In genomic region chr3:88149510-88149974, GRCm38 (mm10) we compare ENCODE assay signal across 7 mouse cellular contexts. TPM values are rescaled to one million over a fixed set of nuclear protein-coding genes. Genes with fewer than 3 reads are reported as not detected.
DNase-seq lines count a peak whose midpoint lies in the region; ATAC-seq lines count a peak whose summit lies in the region.

No protein-coding gene starts in this region.

- 26% methylated on average over 6 of the region's 6 CpGs for WGBS in lung, embryonic 15.5 days
- WGBS in forebrain, embryonic 12.5 days, result 11% methylated on average over 6 of the region's 6 CpGs
- 25% methylated on average over 6 of the region's 6 CpGs for WGBS in limb, embryonic 15.5 days
- WGBS in stomach, embryonic 15.5 days, result 24% methylated on average over 6 of the region's 6 CpGs

- DNase-seq in lung, postnatal 14 days, result no peak
- no peak for DNase-seq in testis, postnatal 10 days (ENCODE audit: low spot score)
- DNase-seq in embryo, embryonic 11 days, result no peak

- ATAC-seq in lung, embryonic 15.5 days (ENCODE audit: borderline replicate concordance, extremely low read depth, low FRiP score, low TSS enrichment), result no peak
- ATAC-seq in forebrain, embryonic 12.5 days (ENCODE audit: low FRiP score), result no peak
- no peak for ATAC-seq in limb, embryonic 15.5 days (ENCODE audit: insufficient number of reproducible peaks, low FRiP score, low TSS enrichment, low read depth)
- no peak for ATAC-seq in stomach, embryonic 15.5 days (ENCODE audit: insufficient read depth, low FRiP score, low read depth)

- peak overlapping the region; percentile 73; the same call in 1 of the 2 replicates for H3K27ac ChIP-seq in lung, embryonic 15.5 days
- H3K27ac ChIP-seq in forebrain, embryonic 12.5 days, result peak overlapping the region; percentile 94
- H3K27ac ChIP-seq in limb, embryonic 15.5 days, result peak overlapping the region; percentile 75
- H3K27ac ChIP-seq in stomach, embryonic 15.5 days, result peak overlapping the region; percentile 78

- H3K4me2 ChIP-seq in lung, embryonic 15.5 days, result peak overlapping the region; percentile 41
- peak overlapping the region; percentile 41 for H3K4me2 ChIP-seq in forebrain, embryonic 12.5 days
- H3K4me2 ChIP-seq in limb, embryonic 15.5 days, result peak overlapping the region; percentile 27
- peak overlapping the region; percentile 41 for H3K4me2 ChIP-seq in stomach, embryonic 15.5 days

- no peak overlapping the region for H3K4me3 ChIP-seq in lung, embryonic 15.5 days
- H3K4me3 ChIP-seq in forebrain, embryonic 12.5 days (replicated peaks), result no peak overlapping the region; the same call in 1 of the 2 replicates
- no peak overlapping the region for H3K4me3 ChIP-seq in limb, embryonic 15.5 days
- 0 out of 2 replicates have a peak overlapping the region, but pooled peaks have one; percentile 4 for H3K4me3 ChIP-seq in stomach, embryonic 15.5 days (replicated peaks)

- no peaks in the 10 kb centered on the region for H3K27me3 ChIP-seq in lung, embryonic 15.5 days
- no peaks in the 10 kb centered on the region for H3K27me3 ChIP-seq in forebrain, embryonic 12.5 days
- H3K27me3 ChIP-seq in limb, embryonic 15.5 days, result no peaks in the 10 kb centered on the region
- no peaks in the 10 kb centered on the region for H3K27me3 ChIP-seq in stomach, embryonic 15.5 days (replicated peaks)

- H3K9ac ChIP-seq in lung, embryonic 15.5 days, result 0 out of 2 replicates have a peak overlapping the region, but pooled peaks have one; percentile 8
- peak overlapping the region; percentile 21; the same call in 1 of the 2 replicates for H3K9ac ChIP-seq in forebrain, embryonic 12.5 days
- 0 out of 2 replicates have a peak overlapping the region, but pooled peaks have one; percentile 4 for H3K9ac ChIP-seq in limb, embryonic 15.5 days
- peak overlapping the region; percentile 12; the same call in 1 of the 2 replicates for H3K9ac ChIP-seq in stomach, embryonic 15.5 days

- H3K36me3 ChIP-seq in lung, embryonic 15.5 days, result no peaks in the 10 kb centered on the region
- H3K36me3 ChIP-seq in forebrain, embryonic 12.5 days (replicated peaks), result no peaks in the 10 kb centered on the region
- 0 out of 2 replicates have a peak, but pooled peaks cover 3% of the 10 kb centered on the region for H3K36me3 ChIP-seq in limb, embryonic 15.5 days
- no peaks in the 10 kb centered on the region for H3K36me3 ChIP-seq in stomach, embryonic 15.5 days

- peaks cover 64% of the 10 kb centered on the region for H3K4me1 ChIP-seq in lung, embryonic 15.5 days
- H3K4me1 ChIP-seq in forebrain, embryonic 12.5 days, result peaks cover 86% of the 10 kb centered on the region
- peaks cover 68% of the 10 kb centered on the region for H3K4me1 ChIP-seq in limb, embryonic 15.5 days
- H3K4me1 ChIP-seq in stomach, embryonic 15.5 days, result peaks cover 71% of the 10 kb centered on the region

- H3K9me3 ChIP-seq in lung, embryonic 15.5 days, result no peaks in the 10 kb centered on the region
- H3K9me3 ChIP-seq in forebrain, embryonic 12.5 days, result no peaks in the 10 kb centered on the region
- H3K9me3 ChIP-seq in limb, embryonic 15.5 days, result no peaks in the 10 kb centered on the region
- H3K9me3 ChIP-seq in stomach, embryonic 15.5 days, result no peaks in the 10 kb centered on the region

RNA-seq across cellular contexts. Expression of gene Mef2d, which starts 7.4 kb away (rescaled TPM):
- 16.7 and 20.4 TPM in 2 replicates for polyA plus RNA-seq in lung, embryonic 15.5 days (2015; fragmentation: Nextera tagmentation; extraction: Ambion mirVana)
- polyA plus RNA-seq in forebrain, embryonic 12.5 days (2016; fragmentation: Nextera tagmentation; extraction: Ambion mirVana), result 17.7 and 20.3 TPM in 2 replicates
- polyA plus RNA-seq in limb, embryonic 15.5 days (2015; fragmentation: Nextera tagmentation; extraction: Ambion mirVana), result 23.3 and 29.8 TPM in 2 replicates
- 17.7 and 19.9 TPM in 2 replicates for polyA plus RNA-seq in stomach, embryonic 15.5 days (2015; fragmentation: Nextera tagmentation; extraction: Ambion mirVana)
